Mouse (Mus musculus) heart, adult 2 months (tissue): Measurements from ENCODE around the gene Tnfrsf21.

Source experiments
- CTCF ChIP-seq: fragments of 200-600 bp; IDR thresholded peaks from 2 replicates; pipeline ENCODE4 v1.8.1; 2022; ENCODE audit warnings: antibody characterized with exemption, mild to moderate bottlenecking, moderate library complexity
- EP300 ChIP-seq: fragments of 200-500 bp; IDR thresholded peaks from 2 replicates; pipeline ENCODE4 v1.6.1; 2011; ENCODE audit warnings: low read depth, low read length, control low read depth; ENCODE audit not compliant: insufficient read depth
- POLR2A ChIP-seq: fragments of 200-500 bp; IDR thresholded peaks from 2 replicates; pipeline ENCODE4 v1.6.1; 2011; ENCODE audit warnings: mild to moderate bottlenecking, low read depth, low read length, control low read depth; ENCODE audit not compliant: insufficient read depth

GRCm38 (mm10) chr17:43050619-43051018 is 34.3 kb downstream of the Tnfrsf21 start:
- TF ChIP-seq POLR2A (no peak), CTCF (no peak), EP300 (no peak)
